Mouse (Mus musculus) myocyte (in vitro differentiated cells): ENCODE results near the gene Ppp2r1a. TPM values are rescaled to one million over a fixed set of nuclear protein-coding genes. Genes with fewer than 3 reads are reported as not detected.
A peak's percentile ranks its signal among the peaks of the same experiment; 100 is the strongest.

Experiments used
- H3K27me3 ChIP-seq: one replicate; pipeline ENCODE4 v1.6.1; 2011; ENCODE audit not compliant: control insufficient read depth, insufficient read depth, insufficient read length
- H3K36me3 ChIP-seq: one replicate; pipeline ENCODE4 v1.6.1; 2011; ENCODE audit not compliant: control insufficient read depth, insufficient read depth
- H3K4me2 ChIP-seq: one replicate; pipeline ENCODE4 v1.6.1; 2011; ENCODE audit warnings: low read depth, control low read depth
- H3K4me3 ChIP-seq: one replicate; pipeline ENCODE4 v1.5.1; 2011; ENCODE audit warnings: mild to moderate bottlenecking, control low read depth, moderate library complexity
- H3K79me2 ChIP-seq: one replicate; pipeline ENCODE4 v1.6.1; 2011; ENCODE audit not compliant: control insufficient read depth, insufficient read depth
- H3ac ChIP-seq: one replicate; pipeline ENCODE4 v1.6.1; 2011; ENCODE audit not compliant: control insufficient read depth, insufficient read length
- CEBPB ChIP-seq: IDR thresholded peaks from 2 replicates; pipeline ENCODE4 v1.6.1; 2011; ENCODE audit warnings: mild to moderate bottlenecking, moderate library complexity; ENCODE audit not compliant: poor library complexity, insufficient read depth, severe bottlenecking
- E2F4 ChIP-seq: IDR thresholded peaks from one replicate; pipeline ENCODE4 v1.6.1; 2011; ENCODE audit warnings: mild to moderate bottlenecking, control low read depth, moderate library complexity; ENCODE audit not compliant: insufficient read depth
- MAX ChIP-seq: IDR thresholded peaks from one replicate; pipeline ENCODE4 v1.6.1; 2011; ENCODE audit warnings: low read depth, mild to moderate bottlenecking, control low read depth
- MYOD1 ChIP-seq, 3 experiments: IDR thresholded peaks; one replicate each; pipeline ENCODE4 v1.6.1; 2011; ENCODE audit warnings: control low read depth in 2 of 3, low read depth in 2 of 3, mild to moderate bottlenecking in 2 of 3, moderate library complexity in 1 of 3; ENCODE audit not compliant: insufficient read length in 2 of 3, control insufficient read depth in 1 of 3
- MYOG ChIP-seq, 3 experiments: IDR thresholded peaks; one replicate each; pipeline ENCODE4 v1.6.1; 2011; ENCODE audit warnings: control low read depth in 2 of 3, low read depth in 2 of 3, mild to moderate bottlenecking in 2 of 3; ENCODE audit not compliant: insufficient read length in 2 of 3, control insufficient read depth in 1 of 3, insufficient read depth in 1 of 3
- POLR2A ChIP-seq: IDR thresholded peaks from one replicate; pipeline ENCODE4 v1.6.1; 2011; ENCODE audit warnings: low read depth, mild to moderate bottlenecking, control low read depth, moderate library complexity; ENCODE audit not compliant: insufficient read length
- POLR2AphosphoS2 ChIP-seq: IDR thresholded peaks from one replicate; pipeline ENCODE4 v1.6.1; 2011; ENCODE audit warnings: low read depth, control low read depth; ENCODE audit not compliant: insufficient read length
- REST ChIP-seq: IDR thresholded peaks from one replicate; pipeline ENCODE4 v1.6.1; 2011; ENCODE audit warnings: mild to moderate bottlenecking, control low read depth, moderate library complexity; ENCODE audit not compliant: insufficient read depth, insufficient read length
- SRF ChIP-seq: IDR thresholded peaks from one replicate; pipeline ENCODE4 v1.6.1; 2011; ENCODE audit warnings: low read depth; ENCODE audit not compliant: control insufficient read depth, insufficient read length
- TCF12 ChIP-seq: IDR thresholded peaks from one replicate; pipeline ENCODE4 v1.6.1; 2011; ENCODE audit warnings: mild to moderate bottlenecking, control low read depth; ENCODE audit not compliant: poor library complexity, insufficient read depth, severe bottlenecking
- TCF3 ChIP-seq: IDR thresholded peaks from one replicate; pipeline ENCODE4 v1.6.1; 2011; ENCODE audit warnings: low read depth, control low read depth; ENCODE audit not compliant: insufficient read length
- USF1 ChIP-seq: IDR thresholded peaks from one replicate; pipeline ENCODE4 v1.6.1; 2011; ENCODE audit warnings: low read depth, mild to moderate bottlenecking, control low read depth, moderate library complexity
- polyA plus RNA-seq: library from polyadenylated mRNA; unstranded; fragments of >200 nt; fragmentation: generic; extraction: Trizol; gene quantifications from one replicate; pipeline ENCODE4 v1.2.1, GENCODE M21; 2012; ENCODE audit warnings: missing spikeins

Gene Ppp2r1a
- polyA plus RNA-seq, 1 experiment: 309 TPM

- TF ChIP-seq CEBPB: no peak
- no peak for TF ChIP-seq MYOG (IDR thresholded peaks at IDR 0.05; ENCODE audit: control insufficient read depth in 1 of 3, insufficient read depth in 1 of 3, insufficient read length in 2 of 3, low read depth in 2 of 3)
- TF ChIP-seq E2F4: no peak
- no peak for TF ChIP-seq POLR2A
- TF ChIP-seq TCF12: no peak
- TF ChIP-seq REST: no peak
- TF ChIP-seq SRF: no peak
- no peak for TF ChIP-seq MYOD1 (IDR thresholded peaks at IDR 0.05; ENCODE audit: control insufficient read depth in 1 of 3, insufficient read length in 2 of 3, low read depth in 2 of 3)
- no peak for TF ChIP-seq MAX
- TF ChIP-seq TCF3: no peak
- TF ChIP-seq USF1: no peak
- Histone ChIP-seq H3K36me3 (no peaks in the 10 kb centered on the region), H3K79me2 (no peaks in the 10 kb centered on the region), H3K4me2 (no peak within 1 kb of the TSS), H3K4me3 (no peak within 1 kb of the TSS), H3ac (no peak within 1 kb of the TSS), H3K27me3 (no peaks in the 10 kb centered on the region)
Observed at GRCm38 (mm10) chr17:20996364-20996763, 51.3 kb downstream of the Ppp2r1a start, which contains the start of gene Vmn1r233. Vmn1r233 (minus strand) TSS chr17:20996464.

GRCm38 (mm10) chr17:21008382-21009331, 63.5 kb downstream of the Ppp2r1a start, which contains the start of gene Zfp160:
Zfp160 (plus strand) TSS chr17:21008903.
- Histone ChIP-seq H3K4me2 (peak within 1 kb of the TSS; percentile 75), H3K36me3 (peaks cover 12% of the 10 kb centered on the region), H3K79me2 (peaks cover 27% of the 10 kb centered on the region), H3ac (peak within 1 kb of the TSS; percentile 35), H3K4me3 (peak within 1 kb of the TSS; percentile 87), H3K27me3 (no peaks in the 10 kb centered on the region)
- no peak for TF ChIP-seq CEBPB
- no peak for TF ChIP-seq REST
- TF ChIP-seq E2F4: no peak
- TF ChIP-seq POLR2AphosphoS2: no peak
- TF ChIP-seq USF1: no peak
- no peak for TF ChIP-seq POLR2A
- no peak for TF ChIP-seq MYOG (IDR thresholded peaks at IDR 0.05; ENCODE audit: control insufficient read depth in 1 of 3, insufficient read depth in 1 of 3, insufficient read length in 2 of 3, low read depth in 2 of 3)
- TF ChIP-seq TCF3: no peak
- TF ChIP-seq SRF: no peak
- TF ChIP-seq TCF12: no peak
- no peak for TF ChIP-seq MAX
- no peak for TF ChIP-seq MYOD1 (IDR thresholded peaks at IDR 0.05; ENCODE audit: control insufficient read depth in 1 of 3, insufficient read length in 2 of 3, low read depth in 2 of 3)

- H3K79me2 ChIP-seq: peaks cover 27% of the 10 kb centered on the region
- H3K4me3 ChIP-seq: peak overlapping the region; percentile 87
- peaks cover 16% of the 10 kb centered on the region for H3K36me3 ChIP-seq
- H3K27me3 ChIP-seq: no peaks in the 10 kb centered on the region
- TF ChIP-seq POLR2A (no peak), MAX (no peak), TCF3 (no peak), MYOD1 (IDR thresholded peaks at IDR 0.05; ENCODE audit: control insufficient read depth in 1 of 3, insufficient read length in 2 of 3, low read depth in 2 of 3) (no peak), USF1 (no peak), MYOG (IDR thresholded peaks at IDR 0.05; ENCODE audit: control insufficient read depth in 1 of 3, insufficient read depth in 1 of 3, insufficient read length in 2 of 3, low read depth in 2 of 3) (no peak), REST (no peak), E2F4 (no peak), TCF12 (no peak), SRF (no peak), POLR2AphosphoS2 (no peak), CEBPB (no peak)
- peak overlapping the region; percentile 75 for H3K4me2 ChIP-seq
- peak overlapping the region; percentile 35 for H3ac ChIP-seq
Observed at GRCm38 (mm10) chr17:21009726-21010125, 64.6 kb downstream of the Ppp2r1a start.

Other genes with a start within 250 kb of the Ppp2r1a start
- gene Vmn1r227, start 215.5 kb upstream of the Ppp2r1a start, polyA plus RNA-seq: not detected
- not detected for gene Vmn1r228, start 159.2 kb upstream of the Ppp2r1a start, polyA plus RNA-seq
- not detected for gene Vmn1r229, start 133.8 kb upstream of the Ppp2r1a start, polyA plus RNA-seq
- not detected for gene Vmn1r230, start 104.9 kb upstream of the Ppp2r1a start, polyA plus RNA-seq
- gene Vmn1r231, start 40.2 kb upstream of the Ppp2r1a start, polyA plus RNA-seq: not detected
- not detected for gene Vmn1r232, start 25.6 kb upstream of the Ppp2r1a start, polyA plus RNA-seq
- not detected for gene Vmn1r233, start 51.2 kb downstream of the Ppp2r1a start, polyA plus RNA-seq
- gene Zfp160, start 63.6 kb downstream of the Ppp2r1a start, polyA plus RNA-seq: 4.0 TPM